Mouse (Mus musculus): ENCODE results near the gene Glis2. TPM values are rescaled to one million over a fixed set of nuclear protein-coding genes. Genes with fewer than 3 reads are reported as not detected.

Gene Glis2
- polyA plus RNA-seq, 1 experiment from 2014 or later: 26.3 TPM

GRCm38 (mm10) chr16:4632050-4632449 is 37.5 kb downstream of the Glis2 start:
- no peak overlapping the region for H3K4me3 ChIP-seq (replicated peaks)
- H3K27me3 ChIP-seq: no peaks in the 10 kb centered on the region
- no peaks in the 10 kb centered on the region for H3K9me3 ChIP-seq
- peaks cover 45% of the 10 kb centered on the region for H3K36me3 ChIP-seq
- H3K4me1 ChIP-seq (replicated peaks): no peaks in the 10 kb centered on the region
- no peak overlapping the region for H3K27ac ChIP-seq
- 48% methylated on average over 7 of the region's 7 CpGs for WGBS
- no peak overlapping the region for H3K4me2 ChIP-seq (replicated peaks)
- peak; percentile 35; the same call in 1 of the 2 replicates for ATAC-seq
- no peak overlapping the region for H3K9ac ChIP-seq (replicated peaks)

GRCm38 (mm10) chr16:4633661-4634060 is 39.1 kb downstream of the Glis2 start:
- peaks cover 30% of the 10 kb centered on the region for H3K36me3 ChIP-seq
- no peak overlapping the region for H3K4me3 ChIP-seq (replicated peaks)
- H3K27me3 ChIP-seq: no peaks in the 10 kb centered on the region
- no peak overlapping the region for H3K27ac ChIP-seq
- 94% methylated on average over 3 of the region's 3 CpGs for WGBS
- no peak overlapping the region for H3K4me2 ChIP-seq (replicated peaks)
- H3K4me1 ChIP-seq (replicated peaks): no peaks in the 10 kb centered on the region
- no peak overlapping the region for H3K9ac ChIP-seq (replicated peaks)
- H3K9me3 ChIP-seq: no peaks in the 10 kb centered on the region
- ATAC-seq: no peak

DNA sequence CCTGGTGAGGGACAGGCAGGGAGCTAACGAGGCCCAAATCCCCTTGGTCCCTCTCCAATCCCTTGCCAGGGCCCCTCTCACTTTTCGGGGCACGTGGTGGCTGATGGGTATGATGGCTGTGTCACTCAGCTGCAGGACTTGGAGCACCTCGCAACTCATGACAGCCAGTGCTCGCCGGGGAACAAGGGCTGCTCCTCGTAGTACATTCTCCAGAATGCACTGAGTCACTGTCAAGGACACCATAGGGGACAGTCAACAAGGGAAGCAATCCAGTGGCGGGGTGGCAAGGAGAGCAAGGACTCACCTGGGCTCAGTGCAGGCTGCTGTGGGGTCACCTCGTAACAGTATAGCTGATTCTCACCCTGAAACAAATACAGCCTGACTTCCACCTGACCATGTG is 40.2 kb downstream of the Glis2 start:
- Histone ChIP-seq H3K4me1 (replicated peaks) (peaks cover 4% of the 10 kb centered on the region), H3K27me3 (no peaks in the 10 kb centered on the region), H3K4me2 (replicated peaks) (no peak overlapping the region), H3K36me3 (peaks cover 24% of the 10 kb centered on the region), H3K9ac (replicated peaks) (no peak overlapping the region), H3K27ac (no peak overlapping the region), H3K9me3 (no peaks in the 10 kb centered on the region), H3K4me3 (replicated peaks) (no peak overlapping the region)
- 82% methylated on average over 9 of the region's 9 CpGs for WGBS
- ATAC-seq: no peak

DNA sequence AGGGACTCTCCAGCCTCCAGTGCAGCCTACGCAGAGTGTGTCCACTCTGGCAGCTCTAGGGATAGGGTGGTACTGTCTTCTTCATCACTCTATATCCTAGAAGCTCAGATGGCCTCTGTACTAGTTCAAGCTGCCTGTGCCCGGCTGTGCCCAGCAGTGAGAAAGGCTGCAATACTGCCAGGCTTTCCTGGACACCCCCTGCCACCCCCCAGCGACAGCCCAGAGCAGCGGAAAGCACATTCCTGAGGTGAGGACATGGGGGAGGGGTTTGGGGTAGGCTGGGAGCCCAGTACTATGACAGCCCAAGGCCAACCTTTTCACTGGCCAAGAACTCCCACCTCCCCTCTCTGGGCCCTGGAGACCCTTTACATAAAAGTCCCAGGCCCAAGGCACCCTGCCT is 41.2 kb downstream of the Glis2 start:
- H3K9ac ChIP-seq (replicated peaks): no peak overlapping the region
- H3K4me1 ChIP-seq (replicated peaks): peaks cover 14% of the 10 kb centered on the region
- H3K27ac ChIP-seq: no peak overlapping the region
- H3K9me3 ChIP-seq: no peaks in the 10 kb centered on the region
- no peak for ATAC-seq
- H3K27me3 ChIP-seq: no peaks in the 10 kb centered on the region
- no peak overlapping the region for H3K4me2 ChIP-seq (replicated peaks)
- H3K4me3 ChIP-seq (replicated peaks): no peak overlapping the region
- WGBS: 79% methylated on average over 4 of the region's 4 CpGs
- H3K36me3 ChIP-seq: peaks cover 24% of the 10 kb centered on the region

DNA sequence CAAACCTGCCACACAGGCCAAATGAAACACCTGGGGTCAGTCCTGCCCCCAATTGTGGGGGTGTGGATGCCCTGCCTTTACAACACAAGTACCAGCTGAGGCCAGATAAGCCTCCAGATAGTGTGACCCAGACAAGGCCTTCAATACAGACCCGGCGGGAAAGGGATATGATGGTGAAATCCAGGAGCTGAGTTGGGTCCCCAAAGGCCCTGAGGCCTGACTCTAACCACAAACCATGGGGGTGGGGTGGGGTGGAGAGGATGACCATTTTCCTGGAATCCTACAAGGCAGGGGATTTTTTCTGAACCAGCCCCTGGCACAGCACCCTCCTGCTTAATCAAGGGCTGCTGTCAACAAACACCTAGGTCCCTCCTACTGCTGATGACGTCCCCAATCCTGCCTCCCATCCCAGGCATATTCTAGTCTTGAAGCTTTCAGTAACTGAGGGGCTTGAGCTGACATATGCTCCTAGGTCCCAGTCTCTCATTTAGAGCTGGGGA is 44.4 kb downstream of the Glis2 start:
- Histone ChIP-seq H3K4me3 (replicated peaks) (no peak overlapping the region), H3K4me2 (replicated peaks) (no peak overlapping the region), H3K27me3 (peaks cover 3% of the 10 kb centered on the region; the same call in 1 of the 2 replicates), H3K4me1 (replicated peaks) (peaks cover 42% of the 10 kb centered on the region), H3K27ac (no peak overlapping the region), H3K9ac (replicated peaks) (no peak overlapping the region), H3K36me3 (peaks cover 5% of the 10 kb centered on the region), H3K9me3 (no peaks in the 10 kb centered on the region)
- no peak for ATAC-seq
- 94% methylated on average over 3 of the region's 3 CpGs for WGBS

- Histone ChIP-seq H3K9ac (replicated peaks) (peak within 1 kb of the TSS; percentile 61), H3K4me1 (replicated peaks) (peaks cover 50% of the 10 kb centered on the region), H3K9me3 (no peaks in the 10 kb centered on the region), H3K27me3 (peaks cover 3% of the 10 kb centered on the region; the same call in 1 of the 2 replicates), H3K4me3 (replicated peaks) (peak within 1 kb of the TSS; percentile 48), H3K36me3 (peaks cover 5% of the 10 kb centered on the region; the same call in 1 of the 2 replicates), H3K4me2 (replicated peaks) (peak within 1 kb of the TSS; percentile 75), H3K27ac (peak within 1 kb of the TSS; percentile 20; the same call in 1 of the 2 replicates)
- peak; percentile 94 for ATAC-seq
- WGBS: under 1% methylated on average over 21 of the region's 22 CpGs
Measured at GRCm38 (mm10) chr16:4639831-4640237, 45.3 kb downstream of the Glis2 start, which contains the start of the genes Vasn and Dnaja3. TSS of gene Vasn (plus strand) at chr16:4639941. TSS of gene Dnaja3 (plus strand) at chr16:4639989.

DNA sequence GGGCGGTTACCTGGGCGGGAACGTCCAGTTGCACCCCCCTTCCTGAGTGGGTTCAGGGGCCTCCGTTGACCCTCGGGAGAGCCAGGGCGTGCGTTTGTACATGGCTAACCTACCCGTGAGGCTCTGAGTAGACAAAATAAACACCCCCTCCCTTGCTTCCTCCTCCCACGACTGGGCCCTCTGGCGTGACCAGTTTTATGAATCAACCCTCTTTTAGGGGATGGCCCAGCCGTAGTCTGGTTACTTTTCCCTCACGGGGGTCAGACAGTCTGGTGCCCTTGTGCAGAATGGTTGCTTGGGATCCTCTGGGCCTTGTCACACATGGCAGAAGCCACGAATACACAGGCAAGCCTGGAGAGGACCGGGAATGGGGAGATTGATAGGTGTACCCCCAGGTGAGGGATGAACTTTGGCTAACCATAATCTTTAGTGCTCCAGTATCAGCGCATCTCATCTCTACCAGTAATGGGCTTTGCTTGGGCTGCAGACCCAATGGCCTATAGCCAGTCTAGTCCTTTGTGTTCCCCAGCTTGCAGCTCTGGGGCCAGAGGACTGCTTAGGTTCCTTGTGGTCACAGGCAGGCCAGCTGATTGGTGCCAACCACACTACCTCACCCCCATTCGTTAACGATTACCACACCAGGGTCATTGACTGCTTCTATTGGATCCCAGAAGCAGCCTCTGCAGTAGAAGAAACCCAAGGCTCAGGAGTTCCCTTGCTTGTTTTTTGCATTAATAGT is 45.9 kb downstream of the Glis2 start:
- WGBS: 10% methylated on average over 17 of the region's 17 CpGs
- Histone ChIP-seq H3K4me2 (replicated peaks) (peak overlapping the region; percentile 75), H3K9ac (replicated peaks) (peak overlapping the region; percentile 61), H3K27me3 (peaks cover 3% of the 10 kb centered on the region; the same call in 1 of the 2 replicates), H3K4me1 (replicated peaks) (peaks cover 50% of the 10 kb centered on the region), H3K9me3 (no peaks in the 10 kb centered on the region), H3K36me3 (peaks cover 5% of the 10 kb centered on the region; the same call in 1 of the 2 replicates), H3K4me3 (replicated peaks) (peak overlapping the region; percentile 48), H3K27ac (peak overlapping the region; percentile 20; the same call in 1 of the 2 replicates)
- ATAC-seq: no peak; the same call in 1 of the 2 replicates

GRCm38 (mm10) chr16:4641119-4641838 is 46.8 kb downstream of the Glis2 start:
- Histone ChIP-seq H3K27ac (0 out of 2 replicates have a peak overlapping the region, but pooled peaks have one; percentile 19), H3K9me3 (no peaks in the 10 kb centered on the region), H3K27me3 (peaks cover 3% of the 10 kb centered on the region; the same call in 1 of the 2 replicates), H3K4me3 (replicated peaks) (peak overlapping the region; percentile 48; the same call in 1 of the 2 replicates), H3K4me1 (replicated peaks) (peaks cover 50% of the 10 kb centered on the region), H3K36me3 (peaks cover 5% of the 10 kb centered on the region; the same call in 1 of the 2 replicates), H3K4me2 (replicated peaks) (peak overlapping the region; percentile 75), H3K9ac (replicated peaks) (no peak overlapping the region)
- 63% methylated on average over 3 of the region's 3 CpGs for WGBS
- ATAC-seq: no peak

DNA sequence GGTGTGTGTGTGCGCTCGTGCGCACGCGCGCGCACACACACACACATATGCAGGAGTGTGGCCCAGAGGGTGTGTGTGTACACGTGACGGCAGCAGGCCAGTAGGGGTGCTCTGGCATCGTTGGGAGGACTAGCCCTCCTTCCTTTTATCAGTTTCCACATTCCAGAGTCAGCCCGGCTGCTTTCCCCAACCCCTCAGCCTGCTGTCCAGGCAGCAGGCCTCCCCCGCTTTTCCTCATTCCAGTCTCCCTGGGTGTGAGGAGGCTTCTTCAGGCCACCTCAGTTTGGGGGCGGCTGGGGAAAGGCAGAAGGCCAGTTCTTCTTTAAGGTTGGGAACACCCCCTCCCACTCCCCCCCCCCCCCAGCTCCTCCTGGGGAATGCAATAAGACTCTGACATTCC is 47.7 kb downstream of the Glis2 start:
- peaks cover 5% of the 10 kb centered on the region; the same call in 1 of the 2 replicates for H3K36me3 ChIP-seq
- H3K4me1 ChIP-seq (replicated peaks): peaks cover 50% of the 10 kb centered on the region
- no peaks in the 10 kb centered on the region for H3K9me3 ChIP-seq
- no peak overlapping the region for H3K9ac ChIP-seq (replicated peaks)
- H3K4me3 ChIP-seq (replicated peaks): no peak overlapping the region
- no peak overlapping the region for H3K27ac ChIP-seq
- peak overlapping the region; percentile 16; the same call in 1 of the 2 replicates for H3K4me2 ChIP-seq (replicated peaks)
- no peak for ATAC-seq
- 33% methylated on average over 13 of the region's 13 CpGs for WGBS
- H3K27me3 ChIP-seq: peaks cover 3% of the 10 kb centered on the region; the same call in 1 of the 2 replicates

DNA sequence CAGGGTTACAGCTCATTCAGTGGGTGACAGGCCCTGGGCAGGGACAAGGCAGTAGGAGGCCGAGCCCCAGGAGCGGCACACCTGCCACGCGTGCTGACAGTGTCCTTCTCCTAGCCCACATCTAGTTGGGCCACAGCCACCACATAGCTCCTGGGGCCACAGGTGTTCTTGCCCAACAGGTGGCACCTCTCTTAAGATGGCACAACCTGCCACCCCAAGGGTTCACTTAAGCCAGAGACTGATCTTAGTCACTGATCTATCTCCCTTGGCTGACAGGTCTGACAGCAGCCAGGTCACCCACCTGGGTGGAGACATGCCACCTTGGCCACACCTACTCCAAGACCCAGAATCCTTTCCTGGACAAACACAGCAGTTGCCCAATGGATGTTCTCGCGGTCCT is 48.4 kb downstream of the Glis2 start:
- H3K4me1 ChIP-seq (replicated peaks): peaks cover 50% of the 10 kb centered on the region
- H3K36me3 ChIP-seq: peaks cover 5% of the 10 kb centered on the region; the same call in 1 of the 2 replicates
- 94% methylated on average over 6 of the region's 6 CpGs for WGBS
- no peak for ATAC-seq
- no peaks in the 10 kb centered on the region for H3K9me3 ChIP-seq
- H3K27me3 ChIP-seq: peaks cover 3% of the 10 kb centered on the region; the same call in 1 of the 2 replicates
- peak overlapping the region; percentile 16; the same call in 1 of the 2 replicates for H3K4me2 ChIP-seq (replicated peaks)
- no peak overlapping the region for H3K9ac ChIP-seq (replicated peaks)
- H3K4me3 ChIP-seq (replicated peaks): no peak overlapping the region
- H3K27ac ChIP-seq: no peak overlapping the region

GRCm38 (mm10) chr16:4643670-4644419 is 49.3 kb downstream of the Glis2 start:
- peak; percentile 37 for ATAC-seq
- Histone ChIP-seq H3K9me3 (no peaks in the 10 kb centered on the region), H3K4me2 (replicated peaks) (no peak overlapping the region), H3K4me1 (replicated peaks) (peaks cover 50% of the 10 kb centered on the region), H3K9ac (replicated peaks) (no peak overlapping the region), H3K36me3 (peaks cover 11% of the 10 kb centered on the region; the same call in 1 of the 2 replicates), H3K27ac (no peak overlapping the region), H3K4me3 (replicated peaks) (no peak overlapping the region), H3K27me3 (peaks cover 3% of the 10 kb centered on the region; the same call in 1 of the 2 replicates)
- 74% methylated on average over 11 of the region's 11 CpGs for WGBS
